Mouse (Mus musculus): ENCODE measurements at regions not wholly inside any gene's neighbourhood (a gene's known extent, or its start where the extent isn't known, plus 50 kb on each side); places are given as distances from the start of the nearest gene placed in this dataset.
"Not testable (repeated sequence)": the region's sequence is repeated elsewhere in the genome, so short reads cannot be mapped to it uniquely, and the experiment has no call there.

DNA sequence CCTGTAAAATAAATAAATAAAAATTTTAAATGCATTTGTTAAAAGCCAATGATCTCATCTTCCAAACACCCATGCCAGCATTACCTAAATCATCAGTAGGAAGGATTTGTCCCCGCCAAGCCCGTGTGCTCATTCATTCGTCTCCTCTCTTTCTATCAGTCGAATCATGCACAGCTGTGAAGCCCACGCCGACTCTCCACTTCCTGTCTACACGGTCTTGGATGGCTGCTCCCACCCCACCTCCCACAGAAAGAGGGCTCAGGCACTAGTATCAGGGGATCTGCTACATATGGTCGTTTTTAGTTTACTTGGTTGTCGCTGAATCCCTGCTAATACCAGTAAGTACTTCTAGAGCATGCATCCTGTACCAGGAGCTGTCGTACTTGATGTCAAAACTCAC is 163.2 kb upstream of the Npvf start:
- intact Hi-C loops (cut with DNase I; ENCODE audit: low total_unique reads) = no loop called here

DNA sequence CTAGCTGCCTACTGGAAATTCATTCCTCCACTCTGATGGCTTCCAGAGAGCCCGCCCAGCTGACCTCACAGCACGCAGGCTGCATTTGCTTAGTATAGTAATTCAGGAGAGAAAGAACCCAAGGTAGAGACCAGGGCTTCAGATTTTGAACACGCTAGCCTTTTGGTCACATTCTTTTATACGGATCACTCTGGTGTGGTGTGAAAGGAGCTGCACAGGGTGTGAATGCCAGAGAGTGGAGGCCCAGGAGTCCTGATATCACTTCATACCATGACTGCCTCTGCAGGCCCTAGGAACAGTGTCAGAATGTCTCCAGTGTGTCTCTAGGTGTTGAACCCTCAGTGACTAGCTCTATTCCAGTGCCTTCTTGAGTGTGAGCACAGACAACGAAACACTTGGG is 164.2 kb upstream of the Npvf start:
- intact Hi-C loops (cut with DNase I; ENCODE audit: low total_unique reads) = no loop called here

More for the DNA sequence above, 163.2 kb upstream of the Npvf start:
- no peak for DNase-seq

DNA sequence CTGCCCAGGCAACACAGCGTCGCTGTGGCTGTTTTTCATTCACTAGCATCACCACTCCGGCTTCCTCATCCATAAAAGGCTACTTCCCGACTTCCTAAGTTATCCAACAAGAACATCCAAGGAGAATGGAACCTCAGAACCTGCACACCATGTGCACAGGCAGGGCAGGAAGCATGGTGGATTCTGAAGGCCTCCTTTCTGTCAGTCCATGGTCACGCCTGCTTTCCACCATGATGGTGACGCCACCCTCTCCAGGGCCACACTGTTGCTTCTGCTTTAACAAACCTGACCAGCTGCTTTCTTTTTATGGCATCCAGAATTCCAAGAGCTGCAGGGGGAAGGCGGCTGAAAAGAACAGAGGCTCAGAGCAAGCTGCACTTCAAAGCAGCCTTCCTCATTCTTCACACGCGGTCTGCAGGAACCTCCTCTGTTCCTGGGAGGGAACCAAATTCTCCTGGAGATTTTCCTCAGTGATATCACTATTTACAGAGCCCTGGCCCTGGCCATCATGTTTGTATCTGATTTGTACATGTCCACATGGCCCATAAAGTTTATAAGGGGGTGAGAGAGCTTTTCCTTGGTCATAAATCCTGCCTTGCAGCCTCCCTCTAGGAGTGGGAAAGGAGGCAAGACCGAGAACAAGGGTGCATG is 164.8 kb upstream of the Npvf start:
- intact Hi-C loops (cut with DNase I; ENCODE audit: low total_unique reads) = no loop called here
- no peak for DNase-seq

More for the DNA sequence above, 164.2 kb upstream of the Npvf start:
- no peak for DNase-seq

DNA sequence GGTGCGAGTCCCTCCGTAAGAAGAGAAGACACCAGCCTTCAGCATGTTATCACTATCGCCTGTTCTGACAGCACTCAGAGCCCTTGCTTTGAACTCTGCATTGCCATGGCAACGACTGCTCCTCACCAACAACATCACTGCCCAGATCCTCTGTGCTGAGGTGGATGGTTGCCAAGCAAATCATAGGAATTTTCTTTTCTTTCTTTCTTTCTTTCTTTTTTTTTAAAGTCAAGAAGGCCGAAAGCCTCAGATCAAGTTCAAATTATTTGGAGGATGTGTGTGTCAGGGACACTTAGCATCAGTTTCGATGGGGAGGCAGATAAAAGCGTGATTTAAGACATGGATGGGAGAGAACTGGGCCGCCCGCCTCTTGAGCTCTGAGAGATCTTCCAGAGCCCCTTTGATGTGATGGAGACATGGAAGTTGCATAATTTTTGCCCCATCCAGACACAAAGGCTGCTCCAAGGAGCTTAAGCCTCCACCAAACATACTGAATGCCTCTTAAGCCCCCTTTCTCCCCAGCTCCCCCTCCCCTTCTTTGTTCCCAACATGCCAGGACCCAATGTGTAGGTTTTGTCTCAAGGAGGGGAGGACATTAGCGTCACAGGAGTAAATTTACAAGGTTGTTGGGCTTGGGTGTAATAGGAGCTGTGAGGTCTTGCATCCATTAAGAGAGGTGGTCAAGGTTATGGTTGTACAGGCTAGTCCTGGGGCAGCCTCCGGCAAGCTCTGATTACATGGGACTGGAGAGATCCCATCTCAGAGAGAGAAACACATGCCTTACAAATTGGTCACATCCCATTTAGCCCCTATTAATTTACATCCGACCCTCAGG is 167.4 kb upstream of the Npvf start:
- intact Hi-C loops (cut with DNase I; ENCODE audit: low total_unique reads) = no loop called here
- DNase-seq = no peak

DNA sequence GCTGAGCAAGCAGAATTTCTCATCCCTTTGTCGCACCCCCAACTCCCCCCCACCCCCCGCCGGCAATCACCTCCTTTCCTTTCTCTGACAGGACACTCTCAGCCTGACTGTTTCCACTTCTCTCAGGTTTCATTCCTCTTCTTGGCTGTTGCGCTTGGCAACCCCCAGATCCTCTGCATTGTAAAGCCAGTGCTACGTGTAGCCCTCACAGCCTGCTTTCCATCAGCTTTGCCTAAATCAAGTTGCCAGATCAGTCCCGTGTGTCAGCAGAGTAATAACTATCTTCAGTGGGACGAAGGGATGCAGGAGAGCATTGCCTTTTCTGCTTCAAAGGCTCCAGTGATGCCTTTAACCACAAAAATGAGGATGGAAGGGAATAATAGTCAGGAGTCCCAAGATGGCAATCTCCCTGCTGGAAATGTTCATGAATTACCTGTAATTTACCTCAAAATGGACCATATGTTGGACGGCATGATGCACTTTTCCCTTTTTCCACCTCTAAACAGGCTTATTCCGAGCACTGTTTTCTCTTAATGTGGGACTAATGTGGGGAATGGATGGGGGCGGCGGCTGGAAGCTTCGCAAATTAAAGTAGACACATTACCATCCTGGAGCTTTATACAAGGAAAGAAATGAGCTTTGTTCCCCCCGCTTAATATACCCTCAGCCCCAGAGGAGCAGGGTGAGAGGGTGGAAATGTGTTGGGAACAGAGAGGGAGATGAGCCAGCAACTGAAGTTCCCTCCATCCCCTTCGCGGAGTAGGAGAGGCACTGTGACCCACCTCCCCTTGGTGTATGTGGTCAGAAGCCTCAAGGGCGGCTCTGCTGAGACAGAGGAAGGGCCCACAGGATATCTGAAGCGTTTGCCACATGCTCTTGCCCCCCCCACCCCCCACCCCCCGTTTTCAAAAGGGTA is 168.3 kb upstream of the Npvf start:
- no peak for DNase-seq
- intact Hi-C loops (cut with DNase I; ENCODE audit: low total_unique reads) = no loop called here

DNA sequence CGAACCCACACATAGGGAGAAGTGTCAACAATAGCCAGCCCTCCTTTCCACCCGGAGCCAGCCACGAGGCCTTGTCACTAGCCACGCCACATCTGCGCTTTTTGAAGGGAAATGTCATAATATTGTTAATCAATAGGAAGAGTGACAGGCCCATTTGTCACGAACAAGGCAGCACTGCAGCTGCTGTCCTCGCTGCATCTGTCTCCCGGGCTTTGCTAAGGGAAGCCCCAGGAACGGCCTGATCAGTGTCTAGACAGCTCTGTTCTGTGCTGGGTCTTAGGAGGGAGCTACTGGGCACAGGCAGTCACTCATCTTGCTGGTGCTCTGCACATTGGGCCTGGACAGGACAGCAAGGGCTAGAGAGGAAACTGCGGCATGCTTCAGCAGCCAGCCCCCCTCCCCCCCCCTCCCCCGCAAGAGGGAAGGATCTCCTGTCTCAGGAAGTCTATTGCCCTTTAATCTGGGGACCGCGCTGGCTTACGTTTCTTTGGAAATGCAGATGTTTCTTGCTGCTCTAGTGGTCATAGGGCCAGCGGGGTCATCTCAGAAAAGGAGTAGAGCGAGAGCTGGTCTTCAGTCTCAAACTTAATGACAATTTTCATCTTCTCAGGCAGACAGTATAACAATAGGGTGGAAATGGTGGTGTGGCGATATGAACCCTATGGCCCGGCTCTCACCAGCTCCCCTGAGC is 169.1 kb upstream of the Npvf start:
- intact Hi-C loops (cut with DNase I; ENCODE audit: low total_unique reads) = no loop called here
- DNase-seq = no peak

DNA sequence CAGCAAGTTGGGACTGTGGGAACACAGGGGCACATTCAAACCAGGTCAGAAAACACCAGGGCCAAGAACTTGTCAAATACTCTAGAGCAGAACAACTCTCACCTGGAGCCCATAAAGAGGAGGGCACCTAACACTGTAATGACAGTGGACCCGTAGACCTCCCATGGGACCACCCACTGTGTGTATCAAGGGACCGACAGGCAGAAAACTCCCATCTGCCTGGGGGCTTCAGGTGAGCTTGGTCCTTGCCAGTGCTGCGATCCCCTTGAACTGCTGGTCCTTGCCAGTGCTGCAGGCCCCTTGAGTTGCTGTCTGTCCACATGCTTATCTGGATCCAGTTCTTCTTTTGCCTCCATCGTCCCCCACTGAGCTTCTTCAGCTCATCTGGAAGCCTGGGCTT is 170.2 kb upstream of the Npvf start:
- DNase-seq = no peak
- intact Hi-C loops (cut with DNase I; ENCODE audit: low total_unique reads) = no loop called here

DNA sequence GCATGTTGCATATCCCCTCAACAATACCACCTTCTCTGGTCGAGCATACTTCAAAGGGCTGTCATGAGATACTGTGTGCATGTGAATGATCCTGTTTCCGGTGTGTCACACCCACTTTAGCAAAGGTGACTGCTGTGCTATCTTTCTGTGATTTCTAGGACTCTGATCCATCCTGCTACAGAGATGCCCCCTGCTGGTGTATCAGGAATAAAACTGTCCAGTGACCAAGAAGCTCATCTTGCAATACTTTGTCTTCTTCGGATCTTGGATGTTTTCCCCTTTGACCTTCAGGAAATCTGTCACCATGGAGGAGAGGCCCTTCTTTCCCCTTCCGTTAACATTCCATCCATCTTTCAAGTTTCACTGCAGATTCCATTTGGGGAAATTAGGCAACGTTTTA is 177.5 kb upstream of the Npvf start:
- no peak for DNase-seq
- intact Hi-C loops (cut with DNase I; ENCODE audit: low total_unique reads) = no loop called here

DNA sequence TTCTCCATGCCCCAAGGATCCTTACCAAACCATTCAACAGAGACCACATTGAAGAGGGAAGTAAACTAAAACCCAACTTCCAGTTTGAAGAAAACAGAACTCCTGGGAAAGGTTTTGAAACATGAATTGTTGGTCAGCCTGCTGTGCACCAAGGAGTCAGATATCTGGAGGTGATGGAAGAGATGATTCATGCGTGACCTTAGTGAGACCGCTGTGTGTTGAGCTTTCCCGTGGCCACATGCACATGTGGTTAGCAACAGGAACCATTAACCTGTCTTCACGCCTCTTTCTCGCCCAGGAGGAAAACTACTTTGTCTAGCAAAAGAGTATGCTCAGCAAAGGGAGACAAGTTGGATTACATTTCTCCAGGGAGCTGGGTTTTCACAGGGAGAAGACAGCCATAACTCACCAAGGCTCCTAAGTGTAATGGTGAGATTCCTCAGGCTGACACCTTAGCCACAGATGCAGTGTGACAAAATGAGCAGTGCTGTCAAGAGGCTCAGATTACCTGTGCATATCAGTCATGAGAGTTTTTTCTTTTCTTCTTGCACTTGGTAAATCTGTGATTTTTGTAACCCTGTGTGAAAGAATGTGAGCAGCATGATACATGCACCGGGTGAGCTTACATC is 181.9 kb upstream of the Npvf start:
- intact Hi-C loops (cut with DNase I; ENCODE audit: low total_unique reads) = no loop called here

DNA sequence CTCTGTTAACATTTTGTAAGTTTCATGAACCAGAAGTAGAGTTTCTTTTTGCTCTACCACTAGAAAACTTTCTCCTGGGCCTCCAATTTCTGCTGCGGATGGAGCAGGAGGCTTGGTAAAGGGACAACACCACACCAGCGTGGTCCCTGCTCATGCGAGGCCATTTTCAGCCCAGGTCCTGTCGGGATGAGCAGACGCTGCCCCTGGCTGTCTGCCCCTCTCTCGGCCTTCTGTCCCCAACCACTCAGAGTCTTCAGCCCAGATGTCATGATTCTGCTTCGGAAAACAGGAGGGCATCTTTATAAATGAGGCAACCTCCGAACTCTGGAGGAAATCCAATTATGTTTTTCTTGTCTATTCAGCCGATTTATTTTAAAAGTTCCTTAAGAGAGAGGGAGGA is 186.6 kb upstream of the Npvf start:
- DNase-seq = no peak
- intact Hi-C loops (cut with DNase I; ENCODE audit: low total_unique reads) = no loop called here

More for the DNA sequence above, 181.9 kb upstream of the Npvf start:
- DNase-seq = no peak

DNA sequence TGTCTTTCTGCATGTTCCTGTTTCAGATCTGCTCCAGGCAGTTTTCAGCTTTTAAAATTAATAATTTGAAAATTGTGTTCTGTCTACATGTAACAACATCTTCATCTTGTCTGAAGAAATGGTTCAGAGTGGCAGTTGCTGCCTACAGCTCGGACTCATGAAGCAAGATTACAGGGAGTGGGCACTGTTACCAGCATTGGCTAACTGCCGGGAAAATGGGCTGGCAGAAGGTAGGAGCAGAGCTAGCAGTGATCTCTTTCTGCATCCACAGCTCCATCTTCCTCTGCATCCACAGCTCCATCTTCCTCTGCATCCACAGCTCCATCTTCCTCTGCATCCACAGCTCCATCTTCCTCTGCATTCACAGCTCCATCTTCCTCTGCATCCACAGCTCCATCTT is 191.0 kb upstream of the Npvf start:
- intact Hi-C loops (cut with DNase I; ENCODE audit: low total_unique reads); DNase-seq: not testable (repeated sequence)

DNA sequence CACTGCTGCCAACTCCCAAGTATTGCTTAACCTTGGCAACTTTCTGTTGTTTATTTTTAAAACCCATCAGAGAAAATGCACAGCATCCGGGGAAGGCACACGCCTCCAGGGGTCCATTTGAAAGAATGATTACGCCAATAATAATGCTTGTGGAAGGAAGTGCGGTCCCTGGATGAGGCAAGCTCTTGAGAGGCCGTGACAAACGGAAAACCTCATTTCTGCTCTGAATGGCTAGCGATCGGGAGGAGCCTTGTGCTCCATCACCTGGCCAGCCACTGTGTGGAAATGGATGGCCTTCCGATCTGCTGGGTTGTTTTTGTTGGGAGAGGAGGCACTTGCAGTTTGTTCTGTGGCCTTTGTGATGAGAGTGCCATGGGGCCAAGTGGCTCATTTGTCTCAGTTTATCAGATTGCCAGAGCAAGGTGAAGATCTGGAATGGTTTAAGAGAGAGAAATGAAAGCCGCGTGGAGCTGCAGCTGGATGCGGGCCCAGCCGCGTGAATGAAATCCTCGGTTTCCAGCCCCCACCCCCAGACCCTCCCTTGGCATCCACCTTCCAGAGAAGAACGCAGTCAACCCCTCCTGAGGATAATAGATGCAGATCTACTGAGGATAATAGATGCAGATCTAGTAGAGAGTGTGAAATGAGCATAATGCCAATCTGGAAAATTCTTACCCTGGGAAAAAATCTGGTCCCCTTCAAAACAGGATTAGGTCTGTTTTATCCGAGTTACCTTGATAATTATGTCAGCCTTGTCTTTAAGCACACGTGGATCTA is 192.7 kb upstream of the Npvf start:
- intact Hi-C loops (cut with DNase I; ENCODE audit: low total_unique reads) = no loop called here
- DNase-seq = no peak

DNA sequence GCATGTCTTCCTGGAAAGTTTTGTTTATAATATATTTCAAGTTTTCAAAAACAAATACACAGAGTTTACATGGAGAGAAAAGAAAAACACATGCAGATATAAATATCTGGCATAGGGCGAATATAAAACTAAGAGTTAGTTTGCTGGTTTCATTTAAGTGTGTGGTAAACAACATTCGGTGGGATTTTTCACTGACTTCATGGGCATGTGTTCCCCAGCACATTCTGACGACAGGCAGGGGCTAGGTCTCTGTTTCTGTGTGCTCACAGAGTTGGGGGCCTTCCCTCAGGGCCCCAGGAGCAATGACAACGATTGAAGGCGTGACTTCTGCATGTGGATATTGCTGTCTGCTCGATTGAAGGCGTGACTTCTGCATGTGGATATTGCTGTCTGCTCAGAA is 193.3 kb upstream of the Npvf start:
- intact Hi-C loops (cut with DNase I; ENCODE audit: low total_unique reads) = no loop called here
- no peak for DNase-seq

DNA sequence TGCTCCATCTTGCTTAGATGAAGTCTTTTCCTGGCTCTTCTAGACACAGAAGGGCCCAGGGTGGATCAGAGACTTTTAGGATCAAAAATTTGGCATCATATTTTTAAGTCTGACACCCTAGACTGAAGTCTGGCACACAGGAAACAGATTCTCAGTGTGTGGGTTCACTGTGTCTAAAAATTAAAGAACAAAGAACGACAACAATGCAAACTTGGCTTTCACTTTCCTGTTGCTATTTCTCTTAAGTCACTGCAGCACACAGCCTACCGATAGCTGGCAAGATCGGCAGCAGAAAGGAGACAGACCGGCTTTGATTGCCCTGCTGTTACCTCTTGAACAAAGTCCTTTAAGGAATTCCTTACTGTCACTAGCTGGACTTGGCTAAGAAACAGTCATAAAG is 204.9 kb upstream of the Npvf start:
- intact Hi-C loops (cut with DNase I; ENCODE audit: low total_unique reads) = no loop called here
- DNase-seq = no peak

DNA sequence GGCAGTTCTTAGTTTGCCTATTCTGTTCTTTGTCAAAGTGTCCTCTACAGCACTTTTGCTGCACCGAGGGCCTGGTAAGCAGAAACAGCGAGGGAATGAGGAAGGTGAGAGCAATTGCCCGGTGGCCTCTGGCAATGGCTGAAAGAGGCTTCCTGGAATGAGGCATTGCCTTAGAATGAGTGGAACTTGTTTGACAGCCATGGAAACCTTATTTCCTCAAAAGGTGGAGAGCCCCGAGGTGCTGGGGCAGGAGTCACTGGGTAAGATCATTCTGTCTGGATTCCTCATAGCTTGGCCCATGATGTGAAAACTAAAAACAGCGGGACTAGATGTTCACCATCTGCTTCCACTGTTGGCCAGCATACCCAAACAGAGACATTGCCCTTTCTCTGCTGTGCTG is 223.8 kb upstream of the Npvf start:
- DNase-seq = no peak
- intact Hi-C loops (cut with DNase I; ENCODE audit: low total_unique reads) = no loop called here

DNA sequence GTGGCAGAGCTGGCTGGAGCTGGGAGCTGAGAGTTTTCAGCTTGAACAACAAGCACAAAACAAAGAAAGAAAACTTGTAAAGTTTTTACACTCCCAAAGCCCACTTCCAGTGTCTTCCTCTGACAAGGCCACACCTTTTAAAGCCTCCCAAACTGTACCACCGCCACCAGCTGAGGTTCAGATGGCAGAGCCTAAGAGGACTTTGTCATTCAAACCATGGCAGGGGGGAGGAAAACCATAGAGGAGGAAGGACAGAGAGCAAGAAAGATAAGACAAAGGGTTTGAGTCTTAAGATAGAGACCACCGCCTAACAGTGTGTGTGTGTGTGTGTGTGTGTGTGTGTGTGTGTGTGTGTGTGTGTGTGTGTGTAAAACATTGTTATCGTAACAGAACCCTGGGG is 228.1 kb upstream of the Npvf start:
- no peak for DNase-seq
- intact Hi-C loops (cut with DNase I; ENCODE audit: low total_unique reads) = no loop called here

DNA sequence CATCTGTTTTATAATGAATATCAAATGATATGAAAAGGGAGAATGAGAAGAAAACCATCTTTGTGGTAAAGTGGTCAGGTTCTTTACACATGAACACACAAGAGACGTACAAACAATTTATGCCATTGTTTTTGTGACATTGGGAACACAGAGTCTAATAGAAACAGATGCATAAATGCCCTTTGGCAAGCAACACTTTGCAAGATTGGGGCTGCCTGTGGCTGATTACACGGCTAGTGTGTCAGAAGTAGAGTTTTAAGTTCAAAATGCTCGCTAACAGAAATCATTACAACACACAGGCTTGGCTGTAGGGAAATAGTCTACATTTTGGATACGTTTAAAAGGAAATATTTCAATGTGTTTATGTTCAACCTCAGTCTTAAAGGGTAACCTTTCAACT is 228.5 kb upstream of the Npvf start:
- no peak for DNase-seq
- intact Hi-C loops (cut with DNase I; ENCODE audit: low total_unique reads) = no loop called here

DNA sequence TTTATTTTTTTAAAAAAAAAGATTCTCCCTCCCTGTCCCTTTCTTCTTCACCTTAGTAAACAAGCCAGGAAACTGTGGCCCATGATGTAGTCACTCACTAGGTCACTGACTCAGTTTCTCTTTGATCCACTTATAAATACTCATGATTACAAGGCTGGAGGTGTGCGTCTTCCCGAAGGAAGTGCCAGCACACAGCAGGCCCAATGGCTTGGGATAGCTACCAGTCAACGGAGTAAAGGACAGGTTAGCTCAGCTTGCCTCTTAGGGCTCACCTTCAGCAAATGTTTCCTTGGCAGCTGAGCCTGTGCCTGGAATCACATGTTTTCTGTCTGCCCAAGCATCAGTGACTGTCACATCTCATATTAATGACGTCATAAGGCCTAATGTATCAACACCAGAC is 230.8 kb upstream of the Npvf start:
- intact Hi-C loops (cut with DNase I; ENCODE audit: low total_unique reads) = no loop called here
- DNase-seq = no peak

Data from gastrocnemius, postnatal 14 days (tissue).